Mouse (Mus musculus): ENCODE measurements around the gene Pcx. TPM values are rescaled to one million over a fixed set of nuclear protein-coding genes. Genes with fewer than 3 reads are reported as not detected.

Gene Pcx
- total RNA-seq (2015) (0.56 and 2.3 TPM in 2 replicates), total RNA-seq (2017) (0.98 and 2.1 TPM in 2 replicates)

- ATAC-seq (replicated peaks; ENCODE audit: poor library complexity), result peak; percentile 97
These were observed at the start of gene Pcx for GRCm38 (mm10) chr19:4509986-4510963. Gene Pcx (plus strand): TSS chr19:4510472.

- peak; percentile 71 for ATAC-seq (replicated peaks; ENCODE audit: poor library complexity)
These were observed 48.3 kb upstream of the Pcx start for GRCm38 (mm10) chr19:4461981-4462380.

GRCm38 (mm10) chr19:4464666-4465065 is 45.6 kb upstream of the Pcx start:
- no peak for ATAC-seq (replicated peaks; ENCODE audit: poor library complexity)

- 0 out of 2 replicates have a peak, but pooled peaks have one; percentile 52 for ATAC-seq (replicated peaks; ENCODE audit: poor library complexity)
These were observed 41.9 kb upstream of the Pcx start for GRCm38 (mm10) chr19:4468363-4468762.

- no peak for ATAC-seq (replicated peaks; ENCODE audit: poor library complexity)
These were observed 36.7 kb upstream of the Pcx start for GRCm38 (mm10) chr19:4473549-4473948.

- no peak for ATAC-seq (replicated peaks; ENCODE audit: poor library complexity)
These were observed 35.5 kb upstream of the Pcx start for GRCm38 (mm10) chr19:4474739-4475138.

- 0 out of 2 replicates have a peak, but pooled peaks have one; percentile 9 for ATAC-seq (replicated peaks; ENCODE audit: poor library complexity)
These were observed 34.9 kb upstream of the Pcx start for GRCm38 (mm10) chr19:4475224-4475925.

- ATAC-seq (replicated peaks; ENCODE audit: poor library complexity), result 0 out of 2 replicates have a peak, but pooled peaks have one; percentile 20
These were observed 33.5 kb upstream of the Pcx start for GRCm38 (mm10) chr19:4476601-4477257.

GRCm38 (mm10) chr19:4477345-4478189 is 32.7 kb upstream of the Pcx start, which contains the start of gene Syt12:
Gene Syt12 (minus strand): TSS chr19:4477447.
- no peak for ATAC-seq (replicated peaks; ENCODE audit: poor library complexity)

GRCm38 (mm10) chr19:4478190-4478516 is 32.1 kb upstream of the Pcx start:
- ATAC-seq (replicated peaks; ENCODE audit: poor library complexity), result 0 out of 2 replicates have a peak, but pooled peaks have one; percentile 39

GRCm38 (mm10) chr19:4480041-4480440 is 30.2 kb upstream of the Pcx start:
- ATAC-seq (replicated peaks; ENCODE audit: poor library complexity), result no peak

GRCm38 (mm10) chr19:4481326-4481725 is 28.9 kb upstream of the Pcx start:
- ATAC-seq (replicated peaks; ENCODE audit: poor library complexity), result no peak

GRCm38 (mm10) chr19:4482111-4482859 is 28.0 kb upstream of the Pcx start:
- no peak for ATAC-seq (replicated peaks; ENCODE audit: poor library complexity)

- ATAC-seq (replicated peaks; ENCODE audit: poor library complexity), result no peak
These were observed 25.3 kb upstream of the Pcx start for GRCm38 (mm10) chr19:4485006-4485405.

GRCm38 (mm10) chr19:4487877-4488276 is 22.4 kb upstream of the Pcx start:
- ATAC-seq (replicated peaks; ENCODE audit: poor library complexity), result no peak

GRCm38 (mm10) chr19:4491080-4491695 is 19.1 kb upstream of the Pcx start:
- ATAC-seq (replicated peaks; ENCODE audit: poor library complexity), result no peak

GRCm38 (mm10) chr19:4492526-4493296 is 17.6 kb upstream of the Pcx start:
- ATAC-seq (replicated peaks; ENCODE audit: poor library complexity), result no peak

- no peak for ATAC-seq (replicated peaks; ENCODE audit: poor library complexity)
These were observed 15.6 kb upstream of the Pcx start for GRCm38 (mm10) chr19:4494707-4495106.
